Mouse (Mus musculus) MEL (cell line): ENCODE results near the gene Lrsam1. TPM values are rescaled to one million over a fixed set of nuclear protein-coding genes. Genes with fewer than 3 reads are reported as not detected.

Source experiments
- DNase-seq: peaks from one replicate; pipeline ENCODE4 v3.0.0; 2011; ENCODE audit warnings: low read depth, low spot score
- H3K27ac ChIP-seq: 2 replicates; pipeline ENCODE4 v1.5.1; 2012; ENCODE audit warnings: low read depth, mild to moderate bottlenecking, control low read depth, low read length, moderate library complexity; ENCODE audit not compliant: control insufficient read depth
- H3K27me3 ChIP-seq, 2 experiments: fragments of 150-350 bp in 1 of 2; sonication (generic) in 1 of 2; 2 replicates each; pipeline ENCODE4 v1.6.1; 2012; ENCODE audit warnings: low read length in 2 of 2, mild to moderate bottlenecking in 2 of 2, improper control_type of control experiment in 1 of 2, moderate library complexity in 1 of 2; ENCODE audit not compliant: insufficient read depth in 2 of 2, control insufficient read depth in 1 of 2
- H3K36me3 ChIP-seq, 2 experiments: 2 replicates each; pipeline ENCODE4 v1.6.1; 2012 to 2014; ENCODE audit warnings: low read length in 2 of 2, improper control_type of control experiment in 1 of 2, inconsistent platforms in 1 of 2, mild to moderate bottlenecking in 1 of 2; ENCODE audit not compliant: insufficient read depth in 2 of 2, control insufficient read depth in 1 of 2
- H3K4me1 ChIP-seq, 2 experiments: fragments of 150-350 bp in 1 of 2; sonication (generic) in 1 of 2; 2 replicates each; pipeline ENCODE4 v1.6.1; 2012; ENCODE audit warnings: low read length in 2 of 2, improper control_type of control experiment in 1 of 2, mild to moderate bottlenecking in 1 of 2; ENCODE audit not compliant: insufficient read depth in 2 of 2, control insufficient read depth in 1 of 2
- H3K4me3 ChIP-seq, 2 experiments: fragments of 150-350 bp in 1 of 2; sonication (generic) in 1 of 2; 2 replicates each; pipeline ENCODE4 v1.5.1; 2012; ENCODE audit warnings: low read depth in 2 of 2, low read length in 2 of 2, mild to moderate bottlenecking in 2 of 2, moderate library complexity in 2 of 2, control low read depth in 1 of 2, improper control_type of control experiment in 1 of 2; ENCODE audit not compliant: control insufficient read depth in 1 of 2, insufficient read depth in 1 of 2
- H3K79me2 ChIP-seq: 2 replicates; pipeline ENCODE4 v1.6.1; 2012; ENCODE audit warnings: mild to moderate bottlenecking, low read length, moderate library complexity; ENCODE audit not compliant: control insufficient read depth, poor library complexity, insufficient read depth
- H3K9ac ChIP-seq: 2 replicates; pipeline ENCODE4 v1.6.1; 2012; ENCODE audit warnings: low read depth, mild to moderate bottlenecking, control low read depth, low read length, moderate library complexity; ENCODE audit not compliant: control insufficient read depth, poor library complexity, severe bottlenecking
- H3K9me3 ChIP-seq: fragments of 150-350 bp; sonication (generic); replicated peaks from 2 replicates; pipeline ENCODE4 v1.6.1; 2012; ENCODE audit warnings: mild to moderate bottlenecking, low read length, improper control_type of control experiment, moderate library complexity; ENCODE audit not compliant: insufficient read depth
- CHD1 ChIP-seq: IDR thresholded peaks from 2 replicates; pipeline ENCODE4 v1.6.1; 2012; ENCODE audit warnings: low read depth, mild to moderate bottlenecking, inconsistent platforms, low read length, improper control_type of control experiment
- E2F4 ChIP-seq: IDR thresholded peaks from 2 replicates; pipeline ENCODE4 v1.6.1; 2011; ENCODE audit warnings: low read depth, low read length, improper control_type of control experiment, borderline replicate concordance
- ELF1 ChIP-seq: IDR thresholded peaks from 2 replicates; pipeline ENCODE4 v1.6.1; 2014; ENCODE audit warnings: low read depth, mild to moderate bottlenecking, inconsistent platforms, low read length, improper control_type of control experiment, moderate library complexity
- GATA1 ChIP-seq: IDR thresholded peaks from 2 replicates; pipeline ENCODE4 v1.6.1; 2011; ENCODE audit warnings: low read depth, low read length, improper control_type of control experiment
- JUND ChIP-seq: IDR thresholded peaks from 2 replicates; pipeline ENCODE4 v1.6.1; 2011; ENCODE audit warnings: low read depth, mild to moderate bottlenecking, improper control_type of control experiment, low read length
- MAZ ChIP-seq: IDR thresholded peaks from 2 replicates; pipeline ENCODE4 v1.6.1; 2012; ENCODE audit warnings: low read depth, mild to moderate bottlenecking, inconsistent platforms, low read length, improper control_type of control experiment
- MEF2A ChIP-seq: IDR thresholded peaks from 2 replicates; pipeline ENCODE4 v1.6.1; 2014; ENCODE audit warnings: low read depth, mild to moderate bottlenecking, inconsistent platforms, low read length, improper control_type of control experiment; ENCODE audit not compliant: poor library complexity, insufficient replicate concordance, severe bottlenecking; ENCODE audit errors: extremely low read depth
- MYB ChIP-seq: IDR thresholded peaks from 2 replicates; pipeline ENCODE4 v1.6.1; 2011; ENCODE audit warnings: mild to moderate bottlenecking, low read depth, low read length, improper control_type of control experiment
- MYC ChIP-seq: IDR thresholded peaks from 2 replicates; pipeline ENCODE4 v1.6.1; 2011; ENCODE audit warnings: low read depth, mild to moderate bottlenecking, low read length, improper control_type of control experiment, moderate library complexity
- RCOR1 ChIP-seq: IDR thresholded peaks from 2 replicates; pipeline ENCODE4 v1.6.1; 2012; ENCODE audit warnings: low read depth, mild to moderate bottlenecking, inconsistent platforms, low read length, improper control_type of control experiment
- TCF12 ChIP-seq: IDR thresholded peaks from 2 replicates; pipeline ENCODE4 v1.6.1; 2014; ENCODE audit warnings: low read depth, mild to moderate bottlenecking, inconsistent platforms, low read length, improper control_type of control experiment, moderate library complexity
- ZC3H11A ChIP-seq: IDR thresholded peaks from 2 replicates; pipeline ENCODE4 v1.6.1; 2012; ENCODE audit warnings: low read depth, mild to moderate bottlenecking, inconsistent platforms, low read length, improper control_type of control experiment
- ZMIZ1 ChIP-seq: IDR thresholded peaks from 2 replicates; pipeline ENCODE4 v1.6.1; 2012; ENCODE audit warnings: low read depth, mild to moderate bottlenecking, inconsistent platforms, low read length, improper control_type of control experiment, moderate library complexity
- ZNF384 ChIP-seq: IDR thresholded peaks from 2 replicates; pipeline ENCODE4 v1.6.1; 2012; ENCODE audit warnings: low read depth, mild to moderate bottlenecking, inconsistent platforms, low read length, improper control_type of control experiment
- polyA plus RNA-seq, 2 experiments: library from polyadenylated mRNA; stranded (reverse) in 1 of 2; unstranded in 1 of 2; fragments of >175 nt in 1 of 2; fragments of >200 nt in 1 of 2; gene quantifications; 2 replicates each; pipeline versions ENCODE4 v1.2.1 to v1.2.4; 2012; ENCODE audit warnings: low replicate concordance in 2 of 2, low read depth in 1 of 2; ENCODE audit not compliant: insufficient read length in 2 of 2, insufficient read depth in 1 of 2, missing spikeins in 1 of 2
- total RNA-seq: library from RNA; depleted of rRNA; stranded (reverse); fragments of 300-350 nt; gene quantifications from 2 replicates; pipeline ENCODE4 v1.2.3, GENCODE M21; 2012

Gene Lrsam1
- total and polyA plus RNA-seq, 3 experiments: 14.2 to 17.9 TPM; not detected in 1

GRCm38 (mm10) chr2:32923551-32924250 lies 37.7 kb downstream of the Lrsam1 start:
- Histone ChIP-seq H3K4me3 (no peak overlapping the region), H3K9ac (no peak overlapping the region), H3K79me2 (no peaks in the 10 kb centered on the region), H3K27me3 (no peaks in the 10 kb centered on the region), H3K27ac (no peak overlapping the region), H3K36me3 (no peaks in the 10 kb centered on the region), H3K4me1 (no peaks in the 10 kb centered on the region), H3K9me3 (no peaks in the 10 kb centered on the region)
- TF ChIP-seq MYC: no peak
- DNase-seq: no peak

DNA sequence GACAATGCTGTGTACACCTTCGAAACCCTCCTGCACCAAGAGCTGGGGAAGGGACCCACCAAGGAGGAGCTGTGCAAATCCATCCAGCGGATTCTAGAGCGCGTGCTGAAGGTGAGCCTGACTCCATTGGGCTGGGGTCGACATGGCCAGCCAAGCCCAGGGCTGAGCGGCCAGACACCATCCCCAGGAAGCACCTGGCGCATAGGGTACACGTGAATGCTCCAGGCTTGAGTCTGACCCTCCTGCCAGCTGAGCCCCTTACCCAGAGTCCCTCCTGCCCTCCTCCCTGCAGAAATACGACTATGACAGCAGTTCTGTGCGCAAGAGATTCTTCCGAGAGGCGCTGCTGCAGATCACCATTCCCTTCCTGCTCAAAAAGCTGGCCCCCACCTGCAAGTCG lies 38.9 kb downstream of the Lrsam1 start:
- H3K9me3 ChIP-seq: no peaks in the 10 kb centered on the region
- H3K9ac ChIP-seq: no peak overlapping the region
- TF ChIP-seq E2F4: no peak
- TF ChIP-seq TCF12: no peak
- no peak for TF ChIP-seq MYB
- no peak for TF ChIP-seq MEF2A
- TF ChIP-seq MAZ: no peak
- no peak for TF ChIP-seq ZNF384
- TF ChIP-seq CHD1: no peak
- TF ChIP-seq JUND: no peak
- no peak for TF ChIP-seq ZMIZ1
- no peak for TF ChIP-seq RCOR1
- no peak for TF ChIP-seq ELF1
- no peak for TF ChIP-seq ZC3H11A
- TF ChIP-seq GATA1: no peak
- no peak for TF ChIP-seq MYC
- TF ChIP-seq, all 39 proteins: peak for 0
- H3K4me1 ChIP-seq: peaks cover 0 to 5% of the 10 kb centered on the region in 2 experiments; a peak in 2 of 4 replicates
- H3K36me3 ChIP-seq: peaks cover 0 to 5% of the 10 kb centered on the region in 2 experiments; a peak in 2 of 4 replicates
- H3K4me3 ChIP-seq: no peak overlapping the region
- DNase-seq: no peak
- H3K27me3 ChIP-seq: no peaks in the 10 kb centered on the region
- H3K27ac ChIP-seq: no peak overlapping the region
- H3K79me2 ChIP-seq: no peaks in the 10 kb centered on the region
